Mouse (Mus musculus) gastrocnemius, adult 2 months (tissue): ENCODE measurements around the gene Tmem176b. TPM values are rescaled to one million over a fixed set of nuclear protein-coding genes. Genes with fewer than 3 reads are reported as not detected.
"Not testable (repeated sequence)": the region's sequence is repeated elsewhere in the genome, so short reads cannot be mapped to it uniquely, and the experiment has no call there.

Source experiments
- DNase-seq: peaks from one replicate; pipeline ENCODE4 v3.0.0; 2022
- H3K27ac ChIP-seq: fragments of 200-600 bp; 2 replicates; pipeline ENCODE4 v1.8.1; 2022; ENCODE audit warnings: mild to moderate bottlenecking
- H3K4me3 ChIP-seq: fragments of 200-600 bp; 2 replicates; pipeline ENCODE4 v1.8.1; 2022; ENCODE audit warnings: mild to moderate bottlenecking, moderate library complexity
- CTCF ChIP-seq: fragments of 200-600 bp; IDR thresholded peaks from 2 replicates; pipeline ENCODE4 v1.8.1; 2022; ENCODE audit warnings: antibody characterized with exemption, mild to moderate bottlenecking, moderate library complexity
- intact Hi-C: fragments of 180-260 bp; cut with DNase I; formaldehyde crosslinking; loops from one replicate; pipeline ENCODE4 v1.15.1; 2025
- long read RNA-seq, 2 experiments: library from polyadenylated mRNA; stranded (forward); transcript quantifications; one replicate each; pipeline ENCODE4 v2.0.0; 2021
- total RNA-seq, 2 experiments: library from RNA; stranded (reverse); gene quantifications; 2 replicates each; pipeline ENCODE4 v1.2.3; 2021

Gene Tmem176b
- total RNA-seq, result 10 to 100 TPM; 11.4 to 12.9 TPM
- long read RNA-seq, experiment 1, partial matches to known transcripts, result 2 of 6 reads
- long read RNA-seq, experiment 1, other reads (novel, unspliced or antisense), result 2 of 6 reads
- long read RNA-seq, experiment 2, partial matches to known transcripts, result 0 of 4 reads
- long read RNA-seq, experiment 2, other reads (novel, unspliced or antisense), result 1 of 4 reads

DNA sequence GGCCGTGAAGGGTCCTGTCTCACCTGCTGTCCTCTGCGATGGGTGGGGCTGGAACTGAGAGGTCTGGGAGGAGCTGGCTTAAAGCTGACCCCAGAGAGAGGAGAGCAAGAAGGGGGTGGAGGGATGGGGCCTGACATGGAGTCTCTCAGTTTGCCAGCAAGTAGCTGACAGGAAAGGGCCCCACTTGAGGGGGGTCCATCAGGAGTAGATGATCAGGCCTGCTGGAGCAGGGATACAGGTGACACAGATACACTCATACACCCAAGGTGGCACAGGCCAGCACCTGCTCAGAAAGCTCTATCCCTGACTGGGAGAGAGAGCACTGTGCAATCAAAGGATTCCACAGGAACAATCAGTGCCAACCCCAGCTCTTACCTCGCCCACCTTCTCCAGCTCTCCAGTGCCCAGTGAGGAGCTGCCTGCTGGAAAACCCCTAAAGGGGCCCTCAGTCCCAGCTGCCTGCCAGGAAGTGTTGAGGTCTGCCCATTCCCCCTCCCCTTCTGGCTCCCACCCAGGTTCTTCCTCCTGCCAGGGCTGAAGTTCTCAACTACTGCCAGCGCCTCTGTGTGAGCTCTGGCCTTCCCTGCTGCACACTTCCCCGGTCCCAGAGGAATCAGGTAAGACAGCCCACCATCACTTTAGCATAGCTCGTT, at the start of gene Tmem176b:
Gene Tmem176b (minus strand): TSS at position 524 of the 653 bp plus-strand sequence.
- H3K4me3 ChIP-seq, result peak within 1 kb of the TSS; percentile 71
- no peak for TF ChIP-seq CTCF
- intact Hi-C loops, result no loop called here
- DNase-seq, result peak; percentile 90
- H3K27ac ChIP-seq, result peak within 1 kb of the TSS; percentile 78

DNA sequence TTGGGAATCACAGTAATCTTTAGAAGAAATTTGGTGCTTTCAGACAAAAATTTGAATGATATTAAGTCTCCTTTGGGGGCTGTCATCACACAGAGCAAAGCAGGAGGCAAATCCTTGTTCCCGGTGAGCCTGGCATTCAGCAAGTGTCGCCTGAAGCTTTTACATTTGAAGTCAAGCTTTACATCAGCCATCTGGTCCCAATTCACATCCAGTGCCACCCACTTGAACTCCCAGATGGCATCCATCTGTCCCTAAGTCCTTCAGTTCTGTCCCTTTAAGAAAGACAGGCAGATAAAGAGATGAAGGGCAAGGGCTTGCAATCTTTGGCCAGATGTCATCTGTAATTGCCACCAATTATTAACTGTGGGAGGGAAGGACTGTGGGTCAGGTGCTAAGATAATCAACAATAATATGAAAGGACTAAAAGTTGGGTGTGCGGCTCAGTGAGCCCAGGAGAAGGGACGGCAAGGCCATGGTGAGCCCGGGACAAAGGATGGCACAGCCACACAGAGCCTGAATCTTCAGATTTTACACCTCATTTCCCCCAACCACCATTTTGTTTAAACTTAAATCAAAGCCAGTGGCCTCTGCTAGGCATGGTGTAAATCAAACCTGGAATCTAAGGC, 35.3 kb upstream of the Tmem176b start:
- intact Hi-C loops, result no loop called here
- no peak overlapping the region for H3K27ac ChIP-seq
- DNase-seq, result no peak

GRCm38 (mm10) chr6:48875515-48875914, 34.2 kb upstream of the Tmem176b start:
- DNase-seq, result no peak
- intact Hi-C loops, result no loop called here
- TF ChIP-seq CTCF, result no peak
- no peak overlapping the region for H3K27ac ChIP-seq
- H3K4me3 ChIP-seq, result no peak overlapping the region

More for the DNA sequence above, 35.3 kb upstream of the Tmem176b start:
- TF ChIP-seq CTCF, result no peak
- no peak overlapping the region for H3K4me3 ChIP-seq

DNA sequence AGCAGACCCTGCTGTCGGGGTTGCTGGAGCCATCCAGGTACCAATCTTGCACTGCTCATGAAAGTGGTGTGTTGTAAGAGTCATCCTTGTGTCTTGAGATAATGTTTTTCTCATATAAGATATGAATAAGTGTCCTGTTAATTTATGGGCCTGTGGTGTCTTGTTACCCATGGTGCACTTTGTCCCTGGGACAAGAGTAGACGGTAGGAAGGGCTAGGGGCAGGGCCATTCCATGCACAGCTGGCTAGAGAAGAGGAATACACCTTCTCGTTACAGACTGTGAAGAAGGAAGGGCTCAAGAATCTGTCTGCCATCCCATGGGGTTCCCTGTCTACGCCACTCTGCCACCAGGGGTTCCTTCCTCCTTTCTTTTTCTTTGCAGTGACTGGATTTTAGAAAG, 33.3 kb upstream of the Tmem176b start:
- no peak for DNase-seq
- Histone ChIP-seq H3K4me3 (no peak overlapping the region), H3K27ac (no peak overlapping the region)
- intact Hi-C loops, result no loop called here
- TF ChIP-seq CTCF, result no peak

DNA sequence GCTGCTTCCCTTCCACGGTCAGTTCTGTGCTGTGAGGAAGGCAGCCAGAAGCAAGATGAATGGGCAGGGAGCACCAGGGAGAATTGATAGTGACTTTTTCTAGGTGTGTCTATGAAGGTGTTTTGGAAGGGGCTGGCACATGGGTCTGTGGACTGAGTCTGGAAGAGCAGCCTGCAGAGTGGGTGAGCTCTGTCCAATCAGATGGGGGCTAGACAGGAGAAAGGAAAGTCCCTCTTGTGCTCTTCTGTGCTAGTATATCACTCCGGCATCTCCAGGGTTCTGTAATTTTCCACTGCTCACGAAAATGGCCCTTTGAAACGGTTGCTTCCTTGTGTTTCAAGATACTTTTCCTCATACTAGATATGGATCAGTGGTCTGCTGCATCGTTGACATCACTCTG, 31.3 kb upstream of the Tmem176b start, which contains the start of gene Aoc1:
Gene Aoc1 (plus strand): TSS at position 301 of the 400 bp plus-strand sequence.
- no peak within 1 kb of the TSS for H3K4me3 ChIP-seq
- no peak for TF ChIP-seq CTCF
- no peak within 1 kb of the TSS for H3K27ac ChIP-seq
- intact Hi-C loops, result no loop called here
- DNase-seq, result no peak

GRCm38 (mm10) chr6:48869774-48870173, 28.5 kb upstream of the Tmem176b start:
- no peak for TF ChIP-seq CTCF
- no peak overlapping the region for H3K4me3 ChIP-seq
- no peak for DNase-seq
- H3K27ac ChIP-seq, result no peak overlapping the region
- intact Hi-C loops, result no loop called here

- Histone ChIP-seq H3K27ac (no peak overlapping the region), H3K4me3 (no peak overlapping the region)
- DNase-seq, result no peak
- no peak for TF ChIP-seq CTCF
- intact Hi-C loops, result no loop called here
Measured at GRCm38 (mm10) chr6:48867158-48867557, 25.9 kb upstream of the Tmem176b start.

- intact Hi-C loops, H3K27ac ChIP-seq, H3K4me3 ChIP-seq, DNase-seq: not testable (repeated sequence)
Measured at GRCm38 (mm10) chr6:48866355-48866950, 25.2 kb upstream of the Tmem176b start.

GRCm38 (mm10) chr6:48865152-48865745, 24.0 kb upstream of the Tmem176b start:
- DNase-seq, result no peak
- no peak overlapping the region for H3K27ac ChIP-seq
- intact Hi-C loops, result no loop called here
- H3K4me3 ChIP-seq, result no peak overlapping the region
- no peak for TF ChIP-seq CTCF

- no peak overlapping the region for H3K27ac ChIP-seq
- intact Hi-C loops, result no loop called here
- no peak for TF ChIP-seq CTCF
- DNase-seq, result no peak
- H3K4me3 ChIP-seq, result no peak overlapping the region
Measured at GRCm38 (mm10) chr6:48864723-48865122, 23.4 kb upstream of the Tmem176b start.

DNA sequence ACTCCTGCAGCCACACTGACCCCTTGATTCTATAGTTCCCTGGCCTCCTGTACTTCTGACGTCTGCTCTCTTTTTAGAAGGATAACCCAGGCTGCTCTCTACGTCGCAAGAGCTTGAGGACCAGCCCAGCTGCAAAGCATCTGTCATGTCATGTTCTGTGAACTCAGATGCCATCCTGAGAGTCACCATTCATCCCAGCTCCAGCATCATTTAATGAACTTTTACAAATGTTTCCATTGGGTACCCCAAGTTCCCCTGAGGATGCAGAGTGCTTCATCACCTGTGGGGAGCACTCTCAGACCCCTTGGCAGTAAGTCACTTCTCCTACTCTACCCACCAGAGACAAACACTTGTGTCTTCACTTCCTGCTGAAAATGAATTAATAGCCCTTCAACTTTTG, 22.9 kb upstream of the Tmem176b start:
- no peak for TF ChIP-seq CTCF
- intact Hi-C loops, result no loop called here
- DNase-seq, result no peak
- Histone ChIP-seq H3K4me3 (no peak overlapping the region), H3K27ac (no peak overlapping the region)

- no peak for DNase-seq
- intact Hi-C loops, result no loop called here
- H3K27ac ChIP-seq, result no peak overlapping the region
- no peak overlapping the region for H3K4me3 ChIP-seq
- no peak for TF ChIP-seq CTCF
Measured at GRCm38 (mm10) chr6:48863488-48863887, 22.2 kb upstream of the Tmem176b start.

- TF ChIP-seq CTCF, result no peak
- Histone ChIP-seq H3K4me3 (no peak overlapping the region), H3K27ac (no peak overlapping the region)
- intact Hi-C loops, result no loop called here
- no peak for DNase-seq
Measured at GRCm38 (mm10) chr6:48862816-48863215, 21.5 kb upstream of the Tmem176b start.
